Mouse (Mus musculus) left cerebral cortex, postnatal 4 days (tissue): ENCODE measurements around the gene Fasn. TPM values are rescaled to one million over a fixed set of nuclear protein-coding genes. Genes with fewer than 3 reads are reported as not detected.
"Not testable (repeated sequence)": the region's sequence is repeated elsewhere in the genome, so short reads cannot be mapped to it uniquely, and the experiment has no call there.

Source experiments
- DNase-seq: peaks from one replicate; pipeline ENCODE4 v3.0.0-alpha.2; 2022
- intact Hi-C: fragments of 180-260 bp; cut with DNase I; formaldehyde crosslinking; loops from one replicate; pipeline ENCODE4 v1.15.1; 2025
- total RNA-seq, 2 experiments: library from RNA; stranded (reverse); gene quantifications; 2 replicates each; pipeline ENCODE4 v1.2.3; 2021

Gene Fasn
- total RNA-seq, 2 experiments from 2014 or later, result 448 to 457 TPM

DNA sequence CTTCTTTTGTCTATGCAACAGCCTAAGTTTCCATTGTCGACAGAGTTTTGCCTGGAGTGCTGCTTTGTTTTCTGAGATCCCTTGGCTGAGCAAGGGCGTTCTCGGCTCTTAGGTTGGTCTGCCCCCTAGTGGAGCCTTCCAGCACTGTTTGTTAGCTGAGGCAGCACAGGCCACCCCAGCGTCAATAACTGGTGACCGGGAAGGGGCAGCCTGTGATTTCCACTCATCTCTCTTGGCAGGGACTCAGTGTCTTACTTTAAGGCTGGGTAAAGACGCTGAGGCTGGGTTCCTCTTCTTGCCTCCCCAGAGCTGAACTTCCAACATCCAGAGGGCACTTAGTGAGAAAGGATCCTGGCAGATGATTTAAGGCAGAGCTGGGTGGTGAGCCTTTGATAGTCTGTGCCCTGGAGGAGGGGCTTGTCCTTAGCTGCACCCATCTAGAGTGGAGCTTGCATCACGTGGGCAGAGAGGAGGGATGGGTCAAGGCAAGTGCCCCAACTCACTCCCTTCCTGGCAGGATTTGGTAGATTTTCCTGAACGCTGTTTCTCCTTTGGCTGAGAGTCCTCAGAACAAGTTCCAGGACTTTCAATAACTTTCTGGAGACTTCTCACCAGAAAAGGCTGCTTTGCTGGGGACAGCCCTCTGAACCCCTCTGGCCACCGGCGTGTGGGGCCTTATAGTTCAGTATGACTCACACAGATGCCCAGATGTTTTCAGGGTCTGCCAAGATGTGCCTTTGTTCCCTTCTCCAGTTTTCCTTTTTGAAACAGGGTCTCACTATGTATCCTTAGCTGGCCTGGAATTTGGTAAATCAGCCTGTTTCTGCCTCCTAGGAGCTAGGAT lies 24.1 kb downstream of the Fasn start:
- intact Hi-C loops, result no loop called here
- DNase-seq, result peak; percentile 90

- no peak for DNase-seq
- intact Hi-C loops, result no loop called here
Measured at GRCm38 (mm10) chr11:120799316-120799890, 24.9 kb downstream of the Fasn start.

DNA sequence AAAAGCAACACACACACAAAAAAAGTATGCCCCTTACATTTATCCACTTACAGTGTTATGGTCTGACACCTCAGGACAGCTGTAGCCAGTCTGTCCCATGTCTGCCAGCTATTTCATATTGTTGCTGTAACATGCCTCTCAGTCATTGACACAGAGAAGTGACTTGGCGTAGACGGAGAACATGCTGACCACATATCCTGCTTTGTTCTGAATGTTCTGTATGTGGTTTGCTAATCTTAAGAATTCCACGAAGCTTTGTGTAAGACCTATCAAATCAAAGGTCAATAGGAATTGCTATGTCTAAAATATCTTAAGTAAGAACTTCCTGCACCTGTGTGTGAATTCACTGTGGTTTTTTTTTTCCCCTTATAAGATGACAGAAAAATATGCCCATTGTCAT lies 26.1 kb downstream of the Fasn start:
- DNase-seq, result no peak

GRCm38 (mm10) chr11:120796614-120796946 lies 27.8 kb downstream of the Fasn start:
- DNase-seq, result no peak
- intact Hi-C loops, result no loop called here

More for the DNA sequence above, 26.1 kb downstream of the Fasn start:
- intact Hi-C loops, result no loop called here

GRCm38 (mm10) chr11:120795756-120796613 lies 28.4 kb downstream of the Fasn start, which contains the start of gene Dus1l:
Gene Dus1l (minus strand): TSS chr11:120796403.
- intact Hi-C loops, result no loop called here

DNA sequence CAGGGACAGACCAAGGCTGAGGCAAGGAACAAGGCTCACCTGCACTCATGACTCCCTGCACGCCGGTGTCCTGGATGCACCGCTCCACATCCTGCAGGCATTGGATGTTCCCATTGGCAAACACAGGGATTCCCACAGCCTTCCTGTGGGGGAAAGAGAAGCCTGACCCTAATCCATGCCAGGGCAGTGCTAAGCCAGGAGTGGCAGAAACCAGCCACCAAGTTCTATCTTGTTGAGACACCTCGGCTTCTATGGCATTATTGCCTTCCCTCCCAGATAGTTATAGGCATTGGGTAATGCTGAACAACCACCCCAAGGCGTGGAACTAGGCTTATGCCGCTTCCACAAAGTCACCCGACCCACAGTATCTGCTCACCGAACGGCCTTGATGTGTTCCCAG lies 31.7 kb downstream of the Fasn start:
- DNase-seq, result no peak
- intact Hi-C loops, result no loop called here

More at GRCm38 (mm10) chr11:120795756-120796613, 28.4 kb downstream of the Fasn start, which contains the start of gene Dus1l:
- peak; percentile 97 for DNase-seq

- no peak for DNase-seq
- intact Hi-C loops, result loop anchor here (10.0 kb wide), 1 partner anchor 175 kb away; the partner anchor contains the start of gene Pcyt2
Measured at GRCm38 (mm10) chr11:120789810-120790209, 34.5 kb downstream of the Fasn start.

GRCm38 (mm10) chr11:120789355-120789754 lies 35.0 kb downstream of the Fasn start:
- no peak for DNase-seq

GRCm38 (mm10) chr11:120788460-120788859 lies 35.9 kb downstream of the Fasn start:
- DNase-seq, result not testable (repeated sequence)
- intact Hi-C loops, result loop anchor here (10.0 kb wide), 1 partner anchor 174 kb away; the partner anchor contains the start of gene Pcyt2

More at GRCm38 (mm10) chr11:120789355-120789754, 35.0 kb downstream of the Fasn start:
- intact Hi-C loops, result loop anchor here (10.0 kb wide), 1 partner anchor 175 kb away; the partner anchor contains the start of gene Pcyt2

GRCm38 (mm10) chr11:120785145-120785544 lies 39.2 kb downstream of the Fasn start:
- DNase-seq, result no peak
- intact Hi-C loops, result loop anchor here (10.0 kb wide), 1 partner anchor 170 kb away; the partner anchor contains the start of gene Pcyt2

DNA sequence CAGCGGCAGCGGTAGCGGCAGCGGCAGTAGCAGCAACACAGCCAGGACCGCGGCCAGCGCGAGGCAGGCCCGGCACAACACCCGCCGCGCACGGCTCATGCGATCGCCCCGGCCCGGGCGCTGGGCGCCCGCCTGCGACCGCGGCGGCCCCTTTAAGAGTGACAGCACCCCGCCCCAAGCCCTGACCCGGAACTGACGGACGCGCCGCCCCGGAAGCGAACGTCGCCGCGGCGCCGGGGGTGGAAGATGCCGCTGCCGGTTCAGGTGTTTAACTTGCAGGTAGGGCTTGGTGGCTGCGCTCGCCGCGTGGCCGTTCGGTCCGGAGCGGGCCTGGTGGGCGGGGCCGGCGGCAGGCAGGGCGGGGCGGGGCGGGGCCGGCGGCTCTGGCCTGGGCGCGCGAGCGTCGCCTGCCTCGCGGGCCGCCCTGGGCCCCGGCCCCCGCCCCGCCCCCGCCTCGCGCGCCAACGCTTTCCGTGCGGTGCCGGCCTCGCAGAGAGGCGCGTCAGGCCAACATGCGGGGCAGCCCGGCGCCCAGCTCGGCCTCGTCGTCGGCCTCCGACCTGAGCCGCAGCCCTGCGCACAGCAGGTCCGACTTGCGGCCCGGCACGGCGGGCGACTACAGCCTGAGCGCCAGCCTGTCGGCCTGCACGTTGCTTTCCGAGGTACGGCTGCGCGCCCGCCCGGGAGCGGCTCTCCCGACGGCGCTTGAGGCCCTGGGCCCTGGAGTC lies 40.1 kb downstream of the Fasn start, which contains the start of the genes Rfng and Gps1:
Gene Rfng (minus strand): TSS at position 144 of the 728 bp plus-strand sequence.
Gene Gps1 (plus strand): TSS at position 209 of the 728 bp plus-strand sequence.
- peak; percentile 80 for DNase-seq
- intact Hi-C loops, result loop anchor here (10.0 kb wide), 1 partner anchor 169 kb away; the partner anchor contains the start of gene Pcyt2

DNA sequence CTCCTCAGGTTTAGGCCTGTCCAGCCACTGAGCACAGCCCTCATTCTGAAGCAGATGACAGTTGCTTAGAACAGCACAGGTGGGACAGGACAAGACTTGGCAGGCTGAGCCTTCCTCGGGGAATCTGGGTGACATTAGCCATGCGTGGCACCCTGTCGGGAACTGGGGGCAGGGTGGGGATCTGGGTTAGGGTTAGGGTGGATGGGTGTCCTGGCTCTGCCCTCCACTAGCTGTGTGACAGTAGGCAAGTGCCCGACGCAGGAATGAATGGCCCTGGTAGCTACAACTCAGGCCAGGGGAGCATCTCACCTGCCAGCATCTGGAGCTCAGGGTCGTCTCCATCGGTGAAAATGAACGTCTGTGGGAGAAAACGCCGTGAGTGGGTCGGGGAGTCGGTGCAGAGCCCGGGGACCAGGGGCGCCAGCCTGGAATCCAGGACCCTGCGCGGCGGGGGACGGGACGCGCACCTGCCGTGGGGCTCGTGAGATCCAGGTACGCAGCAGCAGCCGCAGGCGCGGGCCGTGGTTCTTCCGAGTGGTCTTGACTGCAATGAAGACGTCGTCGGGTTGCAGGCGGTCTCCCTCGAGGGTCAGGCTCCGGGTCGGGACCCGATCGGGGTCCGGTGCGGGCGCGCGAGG lies 40.8 kb downstream of the Fasn start:
- no peak for DNase-seq
- intact Hi-C loops, result loop anchor here (10.0 kb wide), 1 partner anchor 169 kb away; the partner anchor contains the start of gene Pcyt2

- intact Hi-C loops, result loop anchor here (10.0 kb wide), 1 partner anchor 167 kb away; the partner anchor contains the start of gene Pcyt2
- DNase-seq, result not testable (repeated sequence)
Measured at GRCm38 (mm10) chr11:120781361-120781760, 43.0 kb downstream of the Fasn start.

- intact Hi-C loops, result loop anchor here (10.0 kb wide), 1 partner anchor 165 kb away; the partner anchor contains the start of gene Pcyt2
Measured at GRCm38 (mm10) chr11:120779876-120780275, 44.5 kb downstream of the Fasn start.

GRCm38 (mm10) chr11:120777123-120777522 lies 47.2 kb downstream of the Fasn start:
- intact Hi-C loops, result loop anchor here (2.0 kb wide), 1 partner anchor 56 kb away; the partner anchor contains the start of gene Rac3
- DNase-seq, result no peak

More at GRCm38 (mm10) chr11:120779876-120780275, 44.5 kb downstream of the Fasn start:
- DNase-seq, result no peak

- intact Hi-C loops, result loop anchor here (2.0 kb wide), 1 partner anchor 55 kb away; the partner anchor contains the start of gene Rac3
- DNase-seq, result peak; percentile 97
Measured at GRCm38 (mm10) chr11:120775774-120776469, 48.4 kb downstream of the Fasn start.

DNA sequence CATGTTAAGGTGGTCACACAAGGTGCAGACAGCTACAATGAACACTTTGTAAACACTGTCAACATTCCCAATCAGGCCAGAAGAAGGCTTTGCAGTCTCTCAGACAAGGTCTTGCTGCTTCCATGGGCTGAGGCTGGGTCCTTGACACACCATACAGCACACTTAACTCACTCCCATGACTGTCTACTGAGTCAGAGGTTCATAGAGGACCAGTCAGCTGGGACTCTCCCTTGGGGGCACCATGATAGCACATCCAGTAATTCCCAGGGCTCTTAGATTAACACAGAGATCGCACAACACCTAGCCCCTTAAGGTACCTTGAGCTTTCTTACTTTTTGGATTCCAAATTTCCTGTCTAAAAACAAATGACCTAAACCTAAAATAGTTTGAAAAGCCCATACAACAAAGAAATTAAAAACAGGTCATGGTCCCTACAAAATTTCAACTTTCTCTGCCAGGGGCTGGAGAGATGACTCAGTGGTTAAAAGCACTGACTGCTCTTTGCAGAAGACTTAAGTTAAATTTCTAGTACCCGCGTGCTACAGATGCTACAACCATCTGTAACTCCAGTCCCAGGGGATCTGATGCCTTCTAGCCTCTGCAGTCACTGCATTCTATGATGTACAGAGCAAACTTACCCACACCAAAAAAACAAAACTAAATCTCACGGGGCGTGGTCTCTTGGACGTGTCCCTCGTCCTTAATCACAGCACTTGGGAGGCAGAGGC lies 50.7 kb downstream of the Fasn start:
- no peak for DNase-seq
- intact Hi-C loops, result no loop called here
